Mouse (Mus musculus) neural tube, postnatal 0 days (tissue): Measurements from ENCODE around the gene Olfr323. TPM values are rescaled to one million over a fixed set of nuclear protein-coding genes. Genes with fewer than 3 reads are reported as not detected.

ENCODE experiments used
- polyA plus RNA-seq: library from polyadenylated mRNA; unstranded; fragments of >200 nt; fragmentation: Nextera tagmentation; extraction: Ambion mirVana; gene quantifications from 2 replicates; pipeline ENCODE4 v1.2.1, GENCODE M21; 2015

Olfr323 gene
- polyA plus RNA-seq: not detected in 2 replicates

GRCm38 (mm10) chr11:58630401-58630800 lies at the start of gene Olfr323:
Olfr323 (minus strand) TSS chr11:58630501.

DNA sequence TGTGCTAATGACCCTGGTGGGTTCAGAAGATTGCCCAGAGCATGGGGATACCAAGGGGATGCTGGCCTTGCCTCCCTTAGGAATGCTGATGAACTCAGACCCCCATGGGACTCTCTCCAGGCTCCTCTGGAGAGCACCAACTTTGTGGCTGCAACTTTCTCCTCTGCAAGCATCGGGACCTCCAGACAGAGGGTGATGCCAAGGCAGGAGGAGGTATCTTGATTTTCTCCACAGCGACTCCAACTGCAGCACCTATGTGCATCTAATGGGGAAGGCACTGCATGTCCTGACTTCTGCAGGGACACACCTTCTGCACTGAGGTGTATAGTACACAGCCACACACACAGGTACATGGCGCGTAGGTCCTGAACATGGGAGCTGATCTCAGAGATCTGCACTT lies 28.3 kb upstream of the Olfr323 start, which contains the start of gene Olfr322:
Olfr322 (plus strand) TSS at position 187 of the 400 bp plus-strand sequence.

GRCm38 (mm10) chr11:58640272-58640867 lies 10.1 kb upstream of the Olfr323 start, which contains the start of gene Trim58:
Trim58 (plus strand) TSS chr11:58640465.

GRCm38 (mm10) chr11:58615975-58616374 lies 14.3 kb downstream of the Olfr323 start, which contains the start of gene 2210407C18Rik:
2210407C18Rik (minus strand) TSS chr11:58616075.

DNA sequence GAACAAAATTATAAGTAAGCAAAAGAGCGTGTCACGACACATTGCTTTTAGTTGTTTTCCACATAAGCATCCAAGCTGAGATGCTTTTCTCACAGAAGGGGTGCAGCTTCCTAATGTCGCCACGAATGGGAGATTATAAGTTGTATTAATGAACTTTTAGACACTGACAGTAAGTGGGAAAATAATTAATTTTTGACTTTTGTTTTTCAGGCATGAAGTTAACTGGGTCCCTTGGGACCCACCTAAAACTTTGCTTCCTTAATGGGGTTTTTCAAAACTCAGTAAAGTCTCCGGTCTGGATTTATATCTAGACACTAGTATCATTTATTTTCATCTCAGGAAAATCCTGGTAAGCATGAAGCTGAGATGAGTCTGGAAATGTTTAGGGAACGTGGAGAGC lies 35.5 kb downstream of the Olfr323 start, which contains the start of gene Olfr324:
Olfr324 (plus strand) TSS at position 301 of the 400 bp plus-strand sequence.

DNA sequence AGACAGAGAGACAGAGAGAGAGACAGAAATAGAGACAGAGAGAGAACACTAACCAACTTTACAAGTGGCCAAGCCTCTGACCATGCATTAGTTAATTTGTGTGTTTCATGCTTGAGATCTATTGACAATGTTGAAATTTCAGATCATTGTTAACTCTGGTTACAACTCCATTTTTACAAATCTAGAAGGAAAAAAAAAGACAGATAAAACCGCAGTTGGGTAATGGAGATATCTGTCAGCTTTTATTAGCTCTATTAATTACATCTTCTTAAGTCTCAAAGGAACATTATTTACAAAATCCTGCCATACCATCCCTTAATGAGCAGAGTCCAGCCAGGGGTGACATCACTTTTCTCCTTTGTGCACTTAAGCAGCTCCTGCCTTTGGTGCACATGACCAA lies 52.9 kb downstream of the Olfr323 start, which contains the start of gene Olfr325:
Olfr325 (plus strand) TSS at position 301 of the 400 bp plus-strand sequence.

Other genes with a start within 250 kb of the Olfr323 start
- gene 1810065E05Rik, start 209.4 kb downstream of the Olfr323 start, polyA plus RNA-seq: not detected in 2 replicates
- not detected in 2 replicates for gene Gm12253, start 197.9 kb downstream of the Olfr323 start, polyA plus RNA-seq
- not detected in 2 replicates for gene Lypd9, start 177.6 kb downstream of the Olfr323 start, polyA plus RNA-seq
- gene Olfr30, start 168.2 kb downstream of the Olfr323 start, polyA plus RNA-seq: not detected in 2 replicates
- gene Olfr332, start 137.9 kb downstream of the Olfr323 start, polyA plus RNA-seq: not detected in 2 replicates
- gene Olfr331, start 127.9 kb downstream of the Olfr323 start, polyA plus RNA-seq: not detected in 2 replicates
- gene Olfr330, start 95.7 kb downstream of the Olfr323 start, polyA plus RNA-seq: 0.17 TPM in 1 of 2 replicates, not detected in the other
- 0.04 and 0.08 TPM in 2 replicates for gene Olfr329-ps, start 84.1 kb downstream of the Olfr323 start, polyA plus RNA-seq
- 0.12 and 0.18 TPM in 2 replicates for gene Olfr328, start 74.9 kb downstream of the Olfr323 start, polyA plus RNA-seq
- gene Olfr224, start 59.9 kb downstream of the Olfr323 start, polyA plus RNA-seq: 0.09 and 0.23 TPM in 2 replicates
- not detected in 2 replicates for gene Olfr325, start 52.8 kb downstream of the Olfr323 start, polyA plus RNA-seq
- 0.21 and 0.41 TPM in 2 replicates for gene Olfr324, start 35.4 kb downstream of the Olfr323 start, polyA plus RNA-seq
- not detected in 2 replicates for gene 2210407C18Rik, start 14.4 kb downstream of the Olfr323 start, polyA plus RNA-seq
- 0.46 and 0.47 TPM in 2 replicates for gene Trim58, start 10.0 kb upstream of the Olfr323 start, polyA plus RNA-seq
- gene Olfr322, start 28.3 kb upstream of the Olfr323 start, polyA plus RNA-seq: not detected in 2 replicates
- gene Olfr320, start 50.6 kb upstream of the Olfr323 start, polyA plus RNA-seq: not detected in 2 replicates
- not detected in 2 replicates for gene Olfr319, start 68.7 kb upstream of the Olfr323 start, polyA plus RNA-seq
- gene Olfr318, start 93.5 kb upstream of the Olfr323 start, polyA plus RNA-seq: not detected in 2 replicates
- gene Olfr317, start 108.7 kb upstream of the Olfr323 start, polyA plus RNA-seq: not detected in 2 replicates
- gene Olfr316, start 122.2 kb upstream of the Olfr323 start, polyA plus RNA-seq: not detected in 2 replicates
- gene Olfr315, start 142.7 kb upstream of the Olfr323 start, polyA plus RNA-seq: not detected in 2 replicates
- not detected in 2 replicates for gene Olfr314, start 152.5 kb upstream of the Olfr323 start, polyA plus RNA-seq
- 15.4 and 16.6 TPM in 2 replicates for gene Fam183b, start 171.5 kb upstream of the Olfr323 start, polyA plus RNA-seq
- not detected in 2 replicates for gene Olfr313, start 184.5 kb upstream of the Olfr323 start, polyA plus RNA-seq
- not detected in 2 replicates for gene Olfr312, start 198.7 kb upstream of the Olfr323 start, polyA plus RNA-seq
- not detected in 2 replicates for gene Olfr311, start 208.8 kb upstream of the Olfr323 start, polyA plus RNA-seq
- 10.6 and 13.8 TPM in 2 replicates for gene Gm12258, start 216.7 kb upstream of the Olfr323 start, polyA plus RNA-seq
- gene 2810021J22Rik, start 236.7 kb upstream of the Olfr323 start, polyA plus RNA-seq: 8.7 and 8.9 TPM in 2 replicates